Comparison of ENCODE assay signal across 19 mouse cellular contexts in genomic region chr5:74101761-74102160, GRCm38 (mm10).
"Had no signal": no experiment of that assay in that cellular context is flagged by ENCODE, and none has a peak within 500 bp of the region (broad histone marks: within the 10 kb centered on the region; RNA-seq: fewer than 3 reads in every experiment).

No protein-coding gene starts in this region.

- H3K36me3 ChIP-seq: stomach, embryonic 15.5 days had no signal

- H3K9me3 ChIP-seq: limb, embryonic 15.5 days; midbrain, embryonic 13.5 days; stomach, embryonic 15.5 days had no signal

- H3K27ac ChIP-seq: limb, embryonic 12.5 days; limb, embryonic 15.5 days; liver, embryonic 14.5 days; macrophage; midbrain, embryonic 13.5 days; stomach, embryonic 15.5 days had no signal

- H3K4me1 ChIP-seq: limb, embryonic 15.5 days; stomach, embryonic 15.5 days had no signal

- DNase-seq: kidney, adult 11 months; kidney, adult 8-10 months; kidney, postnatal 14 days; kidney, postnatal 4 days; layer of hippocampus, postnatal 36 days; left cerebral cortex, postnatal 4 days; liver, postnatal 0 days; lung, embryonic 14.5 days; right cerebral cortex, postnatal 25 days; spleen, adult 18-20 months; thymus, postnatal 25 days had no signal

- H3K4me3 ChIP-seq: limb, embryonic 12.5 days; limb, embryonic 15.5 days; midbrain, embryonic 13.5 days; stomach, embryonic 15.5 days had no signal

- ATAC-seq: liver, postnatal 0 days; lung, postnatal 0 days; midbrain, embryonic 13.5 days had no signal

- H3K27me3 ChIP-seq: limb, embryonic 12.5 days; limb, embryonic 15.5 days; midbrain, embryonic 13.5 days; stomach, embryonic 15.5 days had no signal

- H3K9ac ChIP-seq: limb, embryonic 12.5 days; limb, embryonic 15.5 days; liver, embryonic 14.5 days; liver, postnatal 0 days; lung, embryonic 14.5 days; midbrain, embryonic 13.5 days; stomach, embryonic 15.5 days had no signal

- H3K4me2 ChIP-seq: limb, embryonic 12.5 days; limb, embryonic 15.5 days; liver, embryonic 11.5 days; lung, embryonic 14.5 days; midbrain, embryonic 13.5 days; stomach, embryonic 15.5 days had no signal
